Mouse (Mus musculus): ENCODE data around the gene Gm13889.

- TF ChIP-seq CTCF (IDR thresholded peaks at IDR 0.05; ENCODE audit: low read depth) (no peak), EP300 (IDR thresholded peaks at IDR 0.05; ENCODE audit: low read depth) (no peak)
Observed at GRCm38 (mm10) chr2:93927701-93928437, 29.1 kb downstream of the Gm13889 start.

All from heart, postnatal 0 days (tissue).